Mouse (Mus musculus) heart, embryonic 12.5 days (tissue): ENCODE measurements around the gene Cadps. TPM values are rescaled to one million over a fixed set of nuclear protein-coding genes. Genes with fewer than 3 reads are reported as not detected.

Experiments
- ATAC-seq: fragments of 200-750 bp; cut with Nextera tagmentation; 2 replicates; pipeline ENCODE4 v1.8.0; 2017; ENCODE audit warnings: moderate TSS enrichment, moderate library complexity; ENCODE audit not compliant: insufficient number of reproducible peaks, low FRiP score
- H3K27ac ChIP-seq: fragments of 300-500 bp; sonication (generic); 2 replicates; pipeline ENCODE4 v1.5.1; 2016; ENCODE audit warnings: mild to moderate bottlenecking, moderate library complexity; ENCODE audit not compliant: poor library complexity, severe bottlenecking
- H3K27me3 ChIP-seq: fragments of 300-500 bp; sonication (generic); replicated peaks from 2 replicates; pipeline ENCODE4 v1.6.1; 2016; ENCODE audit warnings: mild to moderate bottlenecking, moderate library complexity
- H3K36me3 ChIP-seq: fragments of 300-500 bp; sonication (generic); 2 replicates; pipeline ENCODE4 v1.6.1; 2016; ENCODE audit warnings: mild to moderate bottlenecking, moderate library complexity
- H3K4me1 ChIP-seq: fragments of 300-500 bp; sonication (generic); replicated peaks from 2 replicates; pipeline ENCODE4 v1.6.1; 2016; ENCODE audit warnings: mild to moderate bottlenecking
- H3K4me2 ChIP-seq: fragments of 300-500 bp; sonication (generic); 2 replicates; pipeline ENCODE4 v1.6.1; 2016; ENCODE audit warnings: mild to moderate bottlenecking, moderate library complexity
- H3K4me3 ChIP-seq: fragments of 300-500 bp; sonication (generic); 2 replicates; pipeline ENCODE4 v1.5.1; 2016; ENCODE audit warnings: mild to moderate bottlenecking
- H3K9ac ChIP-seq: fragments of 300-500 bp; sonication (generic); 2 replicates; pipeline ENCODE4 v1.6.1; 2016; ENCODE audit warnings: mild to moderate bottlenecking, moderate library complexity
- H3K9me3 ChIP-seq: fragments of 300-500 bp; sonication (generic); replicated peaks from 2 replicates; pipeline ENCODE4 v1.6.1; 2016; ENCODE audit warnings: mild to moderate bottlenecking, moderate library complexity
- WGBS: fragments of 180-500 bp; shearing (Covaris S2); methylation state at CpG from one replicate; pipeline ENCODE4 v1.1.7; 2016; 5-methylcytosine and 5-hydroxymethylcytosine counted together
- polyA plus RNA-seq: library from polyadenylated mRNA; unstranded; fragments of >200 nt; fragmentation: Nextera tagmentation; extraction: Ambion mirVana; gene quantifications from 2 replicates; pipeline ENCODE4 v1.2.1, GENCODE M21; 2016

The Cadps gene
- polyA plus RNA-seq, 1 experiment from 2014 or later = 1.3 TPM

GRCm38 (mm10) chr14:12346011-12346864 lies 476.6 kb downstream of the Cadps start:
- no peak for ATAC-seq
- H3K36me3 ChIP-seq = no peaks in the 10 kb centered on the region
- peaks cover 19% of the 10 kb centered on the region for H3K4me1 ChIP-seq
- H3K27me3 ChIP-seq = peaks cover 96% of the 10 kb centered on the region
- H3K27ac ChIP-seq = no peak overlapping the region
- H3K9ac ChIP-seq = no peak overlapping the region
- WGBS = under 1% methylated on average over 50 of the region's 50 CpGs
- peak overlapping the region; percentile 55 for H3K4me2 ChIP-seq
- H3K9me3 ChIP-seq = no peaks in the 10 kb centered on the region
- H3K4me3 ChIP-seq = peak overlapping the region; percentile 38

GRCm38 (mm10) chr14:12345241-12345921 lies 477.5 kb downstream of the Cadps start:
- Histone ChIP-seq H3K9me3 (no peaks in the 10 kb centered on the region), H3K4me1 (peaks cover 26% of the 10 kb centered on the region), H3K27ac (no peak overlapping the region), H3K4me3 (peak overlapping the region; percentile 38), H3K9ac (no peak overlapping the region), H3K36me3 (no peaks in the 10 kb centered on the region), H3K27me3 (peaks cover 96% of the 10 kb centered on the region), H3K4me2 (peak overlapping the region; percentile 55)
- no peak for ATAC-seq
- WGBS = under 1% methylated on average over 40 of the region's 40 CpGs

GRCm38 (mm10) chr14:12344746-12345240 lies 478.1 kb downstream of the Cadps start:
- no peak for ATAC-seq
- Histone ChIP-seq H3K4me3 (peak overlapping the region; percentile 38), H3K27ac (no peak overlapping the region), H3K9ac (no peak overlapping the region), H3K36me3 (no peaks in the 10 kb centered on the region), H3K4me1 (peaks cover 30% of the 10 kb centered on the region), H3K9me3 (no peaks in the 10 kb centered on the region), H3K4me2 (peak overlapping the region; percentile 55), H3K27me3 (peaks cover 96% of the 10 kb centered on the region)
- under 1% methylated on average over 39 of the region's 39 CpGs for WGBS

GRCm38 (mm10) chr14:12344061-12344745 lies 478.7 kb downstream of the Cadps start:
- peaks cover 96% of the 10 kb centered on the region for H3K27me3 ChIP-seq
- 4% methylated on average over 24 of the region's 24 CpGs for WGBS

GRCm38 (mm10) chr14:12343451-12343941 lies 479.4 kb downstream of the Cadps start:
- 2% methylated on average over 20 of the region's 20 CpGs for WGBS
- H3K4me1 ChIP-seq = peaks cover 30% of the 10 kb centered on the region
- H3K27me3 ChIP-seq = peaks cover 93% of the 10 kb centered on the region
- H3K27ac ChIP-seq = no peak overlapping the region
- H3K4me3 ChIP-seq = no peak overlapping the region
- H3K36me3 ChIP-seq = no peaks in the 10 kb centered on the region
- H3K9me3 ChIP-seq = no peaks in the 10 kb centered on the region
- no peak for ATAC-seq
- no peak overlapping the region for H3K9ac ChIP-seq
- H3K4me2 ChIP-seq = no peak overlapping the region

More at GRCm38 (mm10) chr14:12344061-12344745, 478.7 kb downstream of the Cadps start:
- no peak for ATAC-seq
- H3K9me3 ChIP-seq = no peaks in the 10 kb centered on the region
- H3K27ac ChIP-seq = no peak overlapping the region
- H3K4me3 ChIP-seq = peak overlapping the region; percentile 38
- H3K4me2 ChIP-seq = peak overlapping the region; percentile 55
- H3K4me1 ChIP-seq = peaks cover 30% of the 10 kb centered on the region
- no peak overlapping the region for H3K9ac ChIP-seq
- H3K36me3 ChIP-seq = no peaks in the 10 kb centered on the region

GRCm38 (mm10) chr14:12342458-12343131 lies 480.3 kb downstream of the Cadps start:
- ATAC-seq = no peak
- H3K4me3 ChIP-seq = no peak overlapping the region
- peaks cover 30% of the 10 kb centered on the region for H3K4me1 ChIP-seq
- no peak overlapping the region for H3K4me2 ChIP-seq
- H3K9me3 ChIP-seq = no peaks in the 10 kb centered on the region
- H3K36me3 ChIP-seq = no peaks in the 10 kb centered on the region
- H3K9ac ChIP-seq = no peak overlapping the region
- WGBS = 2% methylated on average over 23 of the region's 23 CpGs
- no peak overlapping the region for H3K27ac ChIP-seq
- H3K27me3 ChIP-seq = peaks cover 88% of the 10 kb centered on the region

GRCm38 (mm10) chr14:12341789-12342457 lies 481.0 kb downstream of the Cadps start:
- no peak overlapping the region for H3K9ac ChIP-seq
- no peak overlapping the region for H3K4me3 ChIP-seq
- WGBS = 3% methylated on average over 24 of the region's 24 CpGs
- H3K9me3 ChIP-seq = no peaks in the 10 kb centered on the region
- ATAC-seq = no peak
- peaks cover 88% of the 10 kb centered on the region for H3K27me3 ChIP-seq
- no peaks in the 10 kb centered on the region for H3K36me3 ChIP-seq
- no peak overlapping the region for H3K4me2 ChIP-seq
- H3K27ac ChIP-seq = no peak overlapping the region
- H3K4me1 ChIP-seq = peaks cover 30% of the 10 kb centered on the region

- under 1% methylated on average over 42 of the region's 42 CpGs for WGBS
- Histone ChIP-seq H3K4me3 (peak overlapping the region; percentile 23), H3K4me2 (peak overlapping the region; percentile 41)
Measured at GRCm38 (mm10) chr14:12341075-12341788, 481.6 kb downstream of the Cadps start.

GRCm38 (mm10) chr14:12340238-12341074 lies 482.4 kb downstream of the Cadps start:
- Histone ChIP-seq H3K27ac (no peak overlapping the region), H3K9me3 (no peaks in the 10 kb centered on the region), H3K4me2 (peak overlapping the region; percentile 45), H3K4me3 (peak overlapping the region; percentile 23), H3K4me1 (peaks cover 24% of the 10 kb centered on the region), H3K36me3 (no peaks in the 10 kb centered on the region), H3K27me3 (peaks cover 88% of the 10 kb centered on the region), H3K9ac (no peak overlapping the region)
- ATAC-seq = no peak
- WGBS = under 1% methylated on average over 19 of the region's 19 CpGs

More at GRCm38 (mm10) chr14:12341075-12341788, 481.6 kb downstream of the Cadps start:
- no peak overlapping the region for H3K9ac ChIP-seq
- H3K9me3 ChIP-seq = no peaks in the 10 kb centered on the region
- peaks cover 30% of the 10 kb centered on the region for H3K4me1 ChIP-seq
- H3K27me3 ChIP-seq = peaks cover 88% of the 10 kb centered on the region
- H3K27ac ChIP-seq = no peak overlapping the region
- H3K36me3 ChIP-seq = no peaks in the 10 kb centered on the region
- no peak for ATAC-seq
